Mouse (Mus musculus) heart, adult 9 months (tissue): ENCODE data around the gene Abcd3.

Experiments
- DNase-seq, 2 experiments: peaks; one replicate each; pipeline ENCODE4 v3.0.0; 2022; ENCODE audit warnings: low spot score in 2 of 2

Gene Abcd3

DNA sequence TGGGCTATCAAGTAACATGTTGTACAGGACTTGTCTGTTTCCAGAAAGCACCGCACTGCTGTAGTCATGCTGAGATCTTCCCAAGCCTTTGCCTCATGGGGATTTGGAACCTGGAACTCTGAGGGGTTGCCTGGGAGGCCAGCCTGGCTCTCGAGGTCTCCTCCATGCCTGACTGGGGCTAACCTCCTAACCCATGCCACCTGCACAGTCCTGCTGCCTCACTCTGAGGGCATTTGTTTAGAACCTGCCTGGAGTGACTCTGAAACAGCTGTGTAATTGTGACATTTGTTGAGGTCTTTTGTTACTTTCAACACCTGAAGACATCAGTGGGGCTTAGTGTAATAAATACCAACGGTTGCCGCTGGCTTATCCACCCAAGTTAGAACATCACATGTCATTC is 102.9 kb downstream of the Abcd3 start:
- DNase-seq: no peak

DNA sequence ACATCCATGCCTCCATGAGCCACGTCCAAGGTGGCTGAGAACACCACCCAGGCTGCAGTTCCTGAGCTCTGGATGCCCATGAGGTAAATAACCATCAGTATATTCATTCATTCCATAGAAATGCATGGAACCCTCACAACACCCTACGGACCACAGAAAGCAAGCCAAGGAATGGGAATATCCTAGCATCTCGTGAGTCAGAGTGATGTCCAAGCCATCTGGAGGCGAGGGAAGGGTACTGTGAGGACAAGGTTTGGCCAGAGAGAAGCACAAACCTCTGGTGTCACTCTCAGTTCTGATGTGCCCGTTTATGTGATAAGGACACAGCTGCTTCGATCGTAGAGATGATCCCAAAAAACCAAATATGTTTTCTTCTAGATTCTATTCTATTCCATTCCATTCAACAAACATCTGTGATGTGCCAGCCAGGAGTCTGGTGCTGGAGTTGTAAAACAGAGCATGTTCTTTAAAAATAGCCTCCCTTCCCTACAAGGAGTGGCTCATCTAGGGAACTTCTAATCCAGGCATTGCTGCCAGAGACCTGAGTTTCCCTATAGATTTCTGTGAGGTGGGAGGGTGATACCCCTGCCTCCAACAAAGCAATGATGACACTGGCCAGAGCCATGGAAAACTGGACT is 104.1 kb downstream of the Abcd3 start:
- no peak for DNase-seq
